Mouse (Mus musculus): ENCODE measurements around the gene Cmklr1.

Gene Cmklr1

DNA sequence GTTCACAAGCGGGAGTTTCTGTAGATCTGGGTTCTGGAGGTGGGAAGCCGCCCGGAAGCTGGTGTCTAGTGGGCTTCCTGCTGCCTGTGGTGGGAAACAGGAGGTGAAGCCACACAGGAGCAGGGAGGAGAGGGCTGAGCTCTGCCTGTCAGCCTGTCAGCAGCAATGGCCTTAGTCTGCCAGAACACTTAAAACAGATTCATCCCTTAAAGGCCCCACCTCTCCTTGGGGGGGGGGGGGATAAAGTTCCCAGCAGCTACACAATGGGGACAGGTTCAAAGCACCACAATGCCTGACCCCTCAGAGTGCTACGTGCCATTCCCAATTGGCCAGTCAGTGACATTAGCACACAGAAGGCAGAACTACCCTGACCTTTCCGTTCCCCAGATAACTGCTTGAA lies 2.0 kb upstream of the Cmklr1 start:
- no peak for DNase-seq (ENCODE audit: low spot score in 2 of 2)

DNA sequence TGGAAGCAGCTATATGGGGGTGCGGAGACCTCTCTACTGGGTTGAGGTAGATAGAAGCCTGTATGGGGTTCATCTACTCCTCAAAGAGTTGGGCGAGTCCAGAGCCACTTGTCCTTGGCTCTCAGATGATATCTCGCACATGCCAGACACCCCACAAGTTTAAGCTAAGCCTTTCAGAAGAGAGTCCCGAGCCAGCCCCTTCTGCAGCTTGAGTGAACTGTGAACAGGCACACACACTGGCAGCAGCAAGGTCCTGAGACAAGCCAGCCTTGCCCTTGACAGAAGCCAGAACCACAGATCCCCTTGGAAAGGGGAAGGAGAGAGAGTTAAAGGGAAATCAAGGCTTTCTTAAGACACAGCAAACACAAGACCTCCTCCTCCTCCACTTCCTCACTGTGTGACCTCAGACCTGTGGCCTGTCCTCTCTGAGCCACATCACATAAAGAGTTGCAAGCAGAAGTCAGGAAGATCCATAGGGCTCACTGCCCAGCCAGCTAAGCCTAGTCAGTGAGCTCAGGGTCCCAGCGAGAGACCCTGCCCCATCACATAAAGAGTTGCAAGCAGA lies 1.5 kb downstream of the Cmklr1 start:
- DNase-seq (ENCODE audit: low spot score in 2 of 2) = no peak

DNA sequence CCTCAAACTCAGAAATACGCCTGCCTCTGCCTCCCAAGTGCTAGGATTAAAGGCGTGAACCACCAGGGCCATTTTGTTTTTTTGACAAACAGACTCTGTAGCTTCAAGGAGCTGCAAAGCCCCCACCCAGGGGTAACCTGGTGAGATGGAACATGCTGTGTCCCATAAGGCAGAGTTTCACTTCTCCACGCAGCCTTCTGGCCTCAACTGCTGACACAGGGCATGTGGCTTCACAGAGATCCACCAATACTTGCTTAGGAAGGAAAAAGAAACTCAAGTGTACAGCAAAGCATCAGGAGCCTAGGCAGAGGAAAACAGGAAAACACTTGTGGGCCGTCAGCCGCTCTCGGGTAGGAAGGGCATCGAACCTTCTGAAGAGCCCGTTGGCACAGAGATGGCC lies 3.1 kb downstream of the Cmklr1 start:
- no peak for DNase-seq (ENCODE audit: low spot score in 2 of 2)

DNA sequence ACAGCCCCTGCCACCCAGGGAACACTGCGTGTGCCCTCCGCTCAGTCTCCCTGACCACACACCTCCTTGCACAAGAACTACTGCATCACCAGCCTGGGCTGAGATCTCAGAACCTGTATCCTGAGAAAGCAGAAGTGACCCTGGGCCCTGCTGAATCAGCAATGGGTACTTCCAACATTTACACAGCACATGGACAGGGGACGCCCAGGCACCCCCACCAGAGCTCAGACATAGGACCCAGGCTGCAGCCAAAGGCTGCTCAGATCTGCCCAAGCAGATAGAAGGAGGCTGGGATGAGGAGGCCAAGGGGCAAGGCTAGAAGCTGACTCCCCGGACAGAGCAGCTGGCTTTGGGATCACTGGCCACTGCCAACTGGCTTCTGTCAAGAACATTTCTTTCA lies 5.7 kb downstream of the Cmklr1 start:
- no peak for DNase-seq (ENCODE audit: low spot score in 2 of 2)

DNA sequence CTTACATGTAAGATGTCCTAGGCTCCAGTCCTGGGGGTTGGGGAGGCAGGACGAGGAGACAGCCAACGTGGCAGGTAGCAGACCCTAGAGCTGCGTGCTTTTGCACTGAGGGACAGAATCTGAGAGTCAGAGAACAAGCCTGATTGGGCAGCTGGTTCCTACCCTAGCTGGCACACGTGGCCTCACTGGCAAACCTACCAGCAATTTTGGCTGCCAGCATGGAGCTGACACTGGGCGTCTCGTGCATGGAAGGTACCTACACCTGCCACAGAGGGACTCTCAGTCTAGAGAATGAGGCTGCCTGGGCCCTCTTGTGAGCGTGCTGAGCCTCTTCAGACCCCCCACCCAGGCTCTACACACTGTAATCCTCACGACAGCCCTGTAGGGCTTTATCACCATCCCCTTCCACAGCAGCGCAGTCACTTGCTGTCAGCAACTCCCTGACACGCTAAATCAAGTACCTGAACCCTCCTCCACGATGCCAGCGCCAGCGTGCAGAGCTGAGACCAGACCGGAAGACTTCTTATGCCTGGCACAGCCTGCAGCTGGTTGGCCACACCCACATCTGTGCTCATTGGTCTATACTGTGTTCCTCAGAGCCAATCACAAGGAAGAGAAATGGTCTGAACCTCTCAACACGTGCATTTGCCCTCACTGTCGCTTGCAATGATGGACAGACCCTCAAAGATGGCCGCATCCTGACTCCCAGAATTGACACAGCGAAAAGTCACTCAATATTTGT lies 6.9 kb downstream of the Cmklr1 start:
- peak in 1 of 2 experiments; percentile 15 for DNase-seq (ENCODE audit: low spot score in 2 of 2)

DNA sequence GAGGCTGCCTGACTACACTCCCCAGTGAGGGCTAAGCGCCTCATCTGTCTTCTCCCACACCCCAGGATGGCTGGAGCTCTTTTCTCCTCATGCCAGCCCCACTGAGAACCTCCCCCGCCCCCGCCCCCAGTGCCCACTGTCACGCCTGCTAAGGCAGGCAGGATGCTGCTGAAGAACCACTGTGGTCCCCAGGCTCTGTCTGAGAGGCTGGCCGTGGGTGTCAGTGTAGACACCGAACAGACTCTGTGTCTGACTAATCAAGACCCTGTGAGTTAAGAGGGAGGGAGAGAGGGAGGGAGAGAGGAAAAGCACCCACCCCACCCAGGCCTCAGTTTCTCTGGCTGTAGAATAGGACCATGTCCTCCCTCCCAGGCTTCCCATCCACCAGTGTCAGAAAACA lies 9.2 kb downstream of the Cmklr1 start:
- DNase-seq (ENCODE audit: low spot score in 2 of 2) = no peak

DNA sequence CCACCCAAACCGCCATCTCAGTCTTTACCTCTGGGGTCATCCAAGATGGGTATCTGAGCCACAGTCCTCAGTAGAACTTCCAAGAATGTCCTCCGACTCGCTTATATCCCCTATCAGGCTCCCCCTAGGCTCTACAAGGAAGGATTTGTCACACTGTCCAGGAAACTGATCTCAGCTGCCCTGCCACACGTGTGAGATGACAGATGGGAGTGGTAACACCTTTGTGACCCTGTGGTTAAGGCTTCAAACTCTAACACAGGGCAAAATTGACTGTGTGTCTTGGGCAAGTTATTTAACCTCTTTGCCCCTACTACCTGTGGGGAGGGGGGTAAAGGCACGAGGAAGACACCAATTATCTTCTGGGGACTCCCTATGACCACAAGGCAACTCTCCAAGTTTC lies 11.1 kb downstream of the Cmklr1 start:
- DNase-seq (ENCODE audit: low spot score in 2 of 2) = no peak

DNA sequence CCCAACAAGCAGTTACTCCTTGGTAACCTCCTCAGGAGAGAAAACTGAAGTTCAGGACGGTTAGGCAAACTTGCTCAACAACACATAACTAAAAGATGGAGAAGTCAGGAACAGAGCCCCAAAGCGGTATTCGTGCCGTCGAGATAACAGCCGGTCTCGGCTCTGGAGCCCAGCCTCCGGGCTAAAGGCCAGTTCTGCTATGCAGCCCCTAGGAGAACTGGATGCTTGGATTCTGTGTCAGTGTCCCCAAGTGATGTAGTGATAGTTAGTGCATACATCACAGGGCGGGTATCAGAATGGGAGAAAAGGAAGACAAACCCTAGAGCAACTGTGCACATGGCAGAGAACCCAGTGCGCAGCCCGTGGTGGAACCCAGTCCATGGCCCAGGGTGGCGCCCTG lies 12.2 kb downstream of the Cmklr1 start:
- no peak for DNase-seq (ENCODE audit: low spot score in 2 of 2)

DNA sequence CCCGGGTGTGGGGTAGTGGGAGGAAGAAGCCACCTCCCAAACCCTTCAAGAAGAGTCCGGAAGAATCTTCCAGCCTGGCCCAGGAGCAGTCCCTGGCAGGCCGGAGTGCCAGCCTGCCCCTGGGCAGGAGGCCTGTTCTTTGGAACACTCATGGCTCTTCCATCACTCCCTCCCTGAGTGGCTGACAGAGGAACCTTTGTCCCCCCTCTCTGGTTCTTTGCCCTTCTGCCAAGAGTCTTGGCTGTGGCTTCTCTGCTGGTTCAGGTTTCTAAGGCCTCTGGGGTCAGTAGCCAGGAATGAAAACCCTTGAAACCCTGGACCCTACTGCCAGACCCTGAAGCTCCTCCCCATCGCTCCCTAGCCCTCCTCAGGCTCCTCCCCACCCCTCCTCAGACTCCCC lies 12.6 kb downstream of the Cmklr1 start:
- DNase-seq (ENCODE audit: low spot score in 2 of 2) = no peak

DNA sequence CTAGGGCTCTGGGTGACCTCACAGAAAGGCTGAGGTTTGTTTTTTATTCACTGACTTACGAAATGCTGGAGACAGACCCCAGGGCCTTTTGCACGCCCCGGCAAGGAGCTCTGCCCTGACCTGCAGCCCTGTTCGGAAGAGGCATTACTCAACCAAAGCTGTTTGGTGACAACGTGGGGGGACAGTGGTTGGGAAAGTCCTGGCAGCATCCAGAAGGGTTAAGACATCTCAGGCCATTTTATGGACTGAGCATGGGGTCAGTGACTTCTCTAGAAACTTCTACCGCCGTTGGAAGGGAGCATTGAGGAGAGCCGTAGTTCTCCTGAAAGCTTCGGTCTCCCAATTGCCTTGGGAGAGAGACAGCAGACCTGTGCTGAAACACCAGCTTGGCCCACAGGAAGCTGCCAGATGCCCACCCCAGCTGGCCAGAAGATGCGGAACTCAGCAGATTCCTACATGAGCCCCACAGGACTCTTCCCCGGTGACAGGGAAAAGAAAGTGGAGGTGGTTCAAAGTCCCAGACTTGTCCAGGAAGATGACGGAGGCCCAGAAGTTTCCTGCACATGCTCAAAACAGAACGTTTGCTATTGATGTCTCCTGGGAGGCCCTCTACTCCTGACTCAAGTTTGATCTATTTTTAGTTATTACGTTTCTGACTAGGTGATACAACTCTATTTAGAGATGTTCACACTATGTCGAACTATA lies 14.2 kb downstream of the Cmklr1 start:
- no peak for DNase-seq (ENCODE audit: low spot score in 2 of 2)

DNA sequence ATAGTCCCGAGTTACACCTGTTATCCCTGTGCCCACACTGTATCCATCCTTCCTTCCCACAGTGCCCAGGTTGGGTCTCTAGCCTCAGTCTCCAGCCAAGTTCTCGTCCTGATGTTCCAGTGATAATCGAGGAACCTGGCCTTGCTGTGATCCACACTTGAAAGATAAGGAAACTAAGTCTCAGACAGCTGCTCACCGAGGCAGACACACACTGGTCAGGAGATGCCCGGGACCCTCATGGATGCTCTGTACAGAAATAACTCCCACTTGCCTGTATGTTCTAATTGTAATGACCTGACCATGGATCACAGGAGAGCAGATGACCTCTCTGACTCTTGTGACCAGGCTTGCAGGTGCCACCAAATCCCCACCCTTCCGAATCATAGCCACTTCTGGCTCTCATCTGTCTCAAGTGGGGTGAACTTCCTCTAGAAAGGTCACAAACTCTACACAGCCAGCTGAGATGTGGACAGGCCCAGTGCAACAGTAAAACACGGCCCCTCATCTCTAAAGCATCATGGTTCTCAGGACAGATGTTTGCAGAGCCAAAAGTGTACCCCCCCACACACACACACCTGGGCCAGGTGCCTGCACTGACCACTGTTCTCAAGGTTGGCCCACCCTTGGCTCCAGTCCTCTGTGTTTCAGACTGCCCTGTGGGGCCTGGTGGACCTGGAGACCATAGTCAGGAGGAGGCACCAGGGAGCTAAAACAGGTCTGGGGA lies 15.2 kb downstream of the Cmklr1 start:
- no peak for DNase-seq (ENCODE audit: low spot score in 2 of 2)

DNA sequence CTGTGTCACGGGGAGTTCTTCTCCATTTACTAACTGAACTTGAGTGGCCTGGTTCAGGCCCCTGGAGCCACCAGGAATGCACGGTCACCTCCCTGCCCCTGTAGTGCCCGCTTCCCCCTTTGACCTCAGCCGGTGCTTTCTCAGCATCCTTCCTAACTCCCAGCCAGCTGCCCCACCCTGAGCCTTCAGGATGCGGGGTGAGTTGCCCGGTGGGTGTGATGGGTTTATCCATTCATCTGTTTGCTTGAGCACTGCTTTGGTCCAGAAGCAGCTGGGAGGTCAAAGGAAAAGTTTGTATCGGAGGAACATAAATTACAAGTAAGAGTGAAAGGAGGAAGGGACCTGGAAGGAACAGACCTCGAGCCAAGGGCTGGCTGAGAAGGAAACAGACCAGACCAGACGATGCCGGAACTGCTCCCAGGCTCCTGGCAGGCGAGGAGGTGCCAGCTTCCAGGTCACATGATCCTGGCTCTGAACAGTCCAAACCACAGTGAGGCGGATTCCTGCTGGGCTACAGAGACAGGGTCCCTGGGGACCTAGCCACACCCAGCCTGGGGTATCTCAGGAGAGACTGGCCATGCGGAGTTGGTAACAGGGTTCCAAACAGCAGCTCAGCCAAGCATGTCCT lies 16.1 kb downstream of the Cmklr1 start:
- DNase-seq (ENCODE audit: low spot score in 2 of 2) = peak; percentile 16 to 36

DNA sequence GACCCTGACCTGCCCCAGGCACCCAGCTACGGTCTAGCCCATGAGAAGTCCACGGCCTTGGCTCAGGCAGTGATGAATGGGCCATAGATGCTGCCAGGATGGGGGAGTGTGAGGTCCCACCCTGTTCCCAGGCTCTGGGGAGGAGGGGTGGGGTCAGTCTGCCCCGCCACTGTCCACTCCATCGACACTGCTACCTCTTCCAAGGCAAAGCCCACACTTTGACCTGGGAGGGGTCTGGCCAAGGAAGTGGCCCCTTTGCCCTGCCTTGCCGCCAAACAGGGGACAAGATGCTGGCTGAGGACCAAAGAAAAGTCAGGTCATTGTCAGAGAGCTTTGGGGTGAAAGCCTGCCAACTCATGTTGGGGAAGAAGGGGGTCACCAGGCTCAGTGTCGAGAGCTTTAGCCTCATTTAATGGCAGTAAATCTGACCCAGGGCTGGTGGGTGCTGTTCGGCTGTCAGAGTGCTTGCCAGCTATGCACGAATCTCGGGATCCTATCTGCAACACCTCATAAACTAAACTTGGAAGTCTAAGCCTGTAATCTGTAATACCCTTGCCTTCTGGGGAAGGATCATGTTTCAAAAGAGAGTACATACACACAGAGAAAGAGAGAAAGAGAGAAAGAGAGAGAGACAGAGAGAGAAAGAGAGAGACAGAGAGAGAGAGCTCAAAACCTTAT lies 17.1 kb downstream of the Cmklr1 start:
- no peak for DNase-seq (ENCODE audit: low spot score in 2 of 2)

DNA sequence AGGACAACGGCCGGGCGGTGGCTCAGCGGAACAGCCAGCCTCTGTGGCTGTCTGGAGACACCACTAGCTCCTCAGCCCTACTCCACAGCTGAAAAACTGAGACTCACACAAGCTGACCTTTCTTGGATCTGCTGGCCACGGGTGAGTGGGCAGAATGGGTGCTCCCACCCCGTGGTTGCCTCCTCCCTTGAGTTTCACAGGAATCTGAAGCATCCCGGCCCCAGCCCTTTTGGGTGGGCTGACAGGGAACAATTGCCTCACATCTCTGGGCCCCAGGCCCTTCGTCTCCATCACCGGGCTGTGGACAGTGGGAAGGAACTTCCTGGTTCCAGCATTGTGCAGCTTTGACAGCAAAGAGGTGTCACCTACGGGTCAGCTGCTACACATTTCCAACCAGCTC lies 20.1 kb downstream of the Cmklr1 start:
- DNase-seq (ENCODE audit: low spot score in 2 of 2) = no peak

DNA sequence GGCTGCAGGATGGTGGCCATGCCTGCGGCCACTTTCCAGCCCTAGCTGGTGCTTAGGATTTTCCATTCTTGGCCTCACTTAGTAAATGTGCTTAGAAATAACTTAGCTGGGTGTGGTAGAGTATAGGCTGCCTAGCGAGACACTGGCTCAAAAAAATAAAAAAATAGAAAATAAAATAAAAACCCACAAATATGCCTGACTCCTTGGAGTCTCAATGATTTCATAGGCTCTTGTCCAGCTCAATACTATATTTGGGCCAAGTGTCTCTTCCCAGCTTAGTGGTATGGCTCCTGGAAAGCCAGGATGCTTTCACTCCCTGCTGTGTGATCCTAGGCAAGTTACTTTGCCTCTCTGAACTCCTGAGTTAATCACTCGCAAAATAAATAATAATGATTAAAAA lies 21.0 kb downstream of the Cmklr1 start:
- DNase-seq (ENCODE audit: low spot score in 2 of 2) = no peak

DNA sequence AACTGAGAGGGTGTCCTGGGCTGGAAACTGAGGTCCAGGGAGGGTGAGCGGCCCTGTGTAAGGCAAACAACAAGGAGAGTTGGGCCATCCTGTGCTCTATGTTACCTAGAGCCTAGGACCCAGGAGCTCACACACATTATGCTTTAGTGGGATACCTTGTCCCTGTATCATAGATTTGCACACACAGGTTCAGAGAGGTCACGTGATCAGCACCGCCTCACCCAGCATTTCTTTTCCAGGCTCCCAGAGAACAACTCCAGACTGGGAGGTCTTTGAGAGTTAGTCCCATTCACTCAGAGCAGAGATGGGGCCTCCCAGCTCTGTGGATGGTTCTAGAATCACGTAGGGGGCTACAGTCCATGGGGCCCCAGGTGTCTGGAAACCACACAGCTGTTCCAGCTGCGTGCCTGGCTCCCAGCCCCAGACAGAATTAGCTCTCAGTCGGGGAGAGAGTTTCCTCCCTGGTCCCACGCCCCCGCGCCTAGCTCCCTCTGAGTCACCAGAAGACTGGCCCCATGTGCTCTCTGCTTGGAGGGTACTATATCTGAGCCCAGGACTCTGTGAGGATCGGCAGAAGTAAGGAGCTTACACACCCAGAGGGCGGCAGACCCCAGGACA lies 22.3 kb downstream of the Cmklr1 start:
- DNase-seq (ENCODE audit: low spot score in 2 of 2) = peak; percentile 28 to 31

DNA sequence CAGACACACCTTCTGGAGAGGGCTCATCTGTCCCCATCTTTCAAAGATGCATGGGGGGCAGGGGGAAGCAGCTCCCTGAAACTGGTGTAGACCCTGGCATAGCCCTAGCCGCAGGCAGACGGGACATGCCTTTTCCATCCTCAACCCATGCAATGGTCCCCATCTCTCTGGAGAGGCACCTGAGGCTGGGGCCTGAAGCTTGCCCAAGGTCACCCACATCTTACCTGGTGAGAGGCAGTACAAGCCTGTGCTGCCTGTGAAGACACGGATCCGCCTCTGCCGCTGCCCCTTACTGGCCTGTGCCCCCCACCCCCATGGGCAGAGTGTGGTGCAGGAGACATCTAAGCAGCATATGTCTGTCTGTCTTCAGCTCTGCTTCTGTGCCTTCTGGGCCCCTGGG lies 23.2 kb downstream of the Cmklr1 start:
- no peak for DNase-seq (ENCODE audit: low spot score in 2 of 2)

DNA sequence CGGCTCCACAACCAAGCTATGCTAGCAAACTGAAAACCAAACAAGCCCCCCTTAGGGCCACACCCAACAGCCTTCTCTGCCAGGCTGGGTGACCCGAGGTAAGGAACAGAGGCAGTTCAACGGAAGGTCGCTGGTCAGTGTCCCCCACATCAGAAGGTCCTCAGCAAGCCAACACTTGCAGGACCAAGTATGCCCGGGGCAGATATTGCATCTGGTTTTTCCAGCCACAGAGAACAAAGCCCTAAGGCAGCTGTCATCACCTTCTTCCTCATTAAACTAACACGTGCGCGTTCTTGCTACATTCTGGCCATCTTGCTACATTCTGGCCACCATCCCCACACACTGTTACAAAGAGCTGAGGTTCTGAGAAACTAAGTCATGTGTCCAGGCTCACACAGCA lies 23.9 kb downstream of the Cmklr1 start:
- DNase-seq (ENCODE audit: low spot score in 2 of 2) = no peak

DNA sequence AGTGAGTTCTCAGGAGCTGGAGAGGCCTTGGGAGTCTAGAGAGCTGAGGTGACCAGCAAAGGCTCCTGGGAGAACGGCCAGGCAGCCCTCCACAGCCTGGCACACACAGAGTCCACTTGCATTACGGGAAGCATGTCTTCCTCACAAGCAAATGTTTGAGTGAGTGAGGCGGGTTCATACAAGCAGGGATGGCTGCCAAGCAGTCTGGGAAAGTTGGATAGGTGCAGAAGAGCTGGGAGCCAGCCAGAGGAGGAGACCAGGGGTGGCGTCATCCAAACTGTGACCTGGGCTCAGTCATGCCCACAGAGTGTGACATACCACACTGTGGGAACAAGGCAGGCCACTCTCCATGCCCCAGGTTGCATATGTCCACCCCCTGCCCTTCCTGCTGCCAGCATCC lies 25.2 kb downstream of the Cmklr1 start:
- DNase-seq (ENCODE audit: low spot score in 2 of 2) = no peak

DNA sequence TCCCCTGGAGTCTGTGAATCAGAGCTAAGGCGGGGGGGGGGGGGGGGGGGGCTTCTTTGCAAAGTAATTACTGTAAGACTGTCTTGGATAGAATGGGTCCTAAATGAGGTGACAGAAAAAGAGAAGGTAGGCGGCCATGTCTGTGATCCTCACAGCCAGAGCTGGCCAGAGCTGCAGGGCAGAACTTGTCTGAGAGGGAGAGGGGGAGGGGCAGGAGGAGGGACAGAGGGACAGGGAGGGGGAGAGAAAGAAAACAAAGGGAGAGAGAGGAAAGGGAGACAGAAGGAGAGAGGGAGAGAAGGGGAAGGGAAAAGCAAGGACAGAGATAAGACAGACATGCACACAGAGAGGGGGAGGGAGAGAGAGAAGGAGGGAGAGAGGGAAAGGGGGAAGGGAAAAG lies 27.2 kb downstream of the Cmklr1 start:
- DNase-seq (ENCODE audit: low spot score in 2 of 2) = no peak

DNA sequence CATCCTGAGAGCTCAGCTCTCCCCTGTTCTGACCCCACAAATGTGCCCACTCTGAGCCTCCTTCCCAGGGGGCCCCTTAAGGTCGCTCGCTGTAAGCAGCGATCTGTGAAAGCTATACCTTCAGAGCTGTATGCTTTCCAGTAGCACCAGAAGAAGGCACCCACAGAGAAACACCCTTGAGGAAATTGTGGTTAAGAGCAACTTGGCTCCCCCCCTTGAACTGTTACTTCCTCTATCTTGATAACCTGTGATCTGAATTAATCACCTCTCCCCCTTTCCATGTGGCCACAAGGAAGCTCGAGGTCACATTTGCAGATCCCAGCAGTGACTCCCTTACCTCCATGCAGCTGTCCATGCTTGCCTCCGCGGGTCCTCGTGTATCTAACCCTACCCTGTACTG lies 29.2 kb downstream of the Cmklr1 start:
- no peak for DNase-seq (ENCODE audit: low spot score in 2 of 2)

Measured in frontal cortex, postnatal 25 days (tissue).